Mouse (Mus musculus) intestine, embryonic 16.5 days (tissue): ENCODE results near the gene Calm3. TPM values are rescaled to one million over a fixed set of nuclear protein-coding genes. Genes with fewer than 3 reads are reported as not detected.
A peak's percentile ranks its signal among the peaks of the same experiment; 100 is the strongest.

Experiments
- ATAC-seq: fragments of 200-750 bp; cut with Nextera tagmentation; 2 replicates; pipeline ENCODE4 v1.8.0; 2017; ENCODE audit warnings: moderate TSS enrichment, moderate library complexity
- H3K27ac ChIP-seq: fragments of 300-500 bp; sonication (generic); 2 replicates; pipeline ENCODE4 v1.5.1; 2014; ENCODE audit warnings: mild to moderate bottlenecking, low read length
- H3K27me3 ChIP-seq: fragments of 300-500 bp; sonication (generic); replicated peaks from 2 replicates; pipeline ENCODE4 v1.6.1; 2014; ENCODE audit warnings: low read length, control low read depth, mixed read lengths; ENCODE audit not compliant: control insufficient read depth, insufficient read depth
- H3K36me3 ChIP-seq: fragments of 300-500 bp; sonication (generic); 2 replicates; pipeline ENCODE4 v1.6.1; 2014; ENCODE audit warnings: low read length, control low read depth; ENCODE audit not compliant: control insufficient read depth, insufficient read depth
- H3K4me1 ChIP-seq: fragments of 300-500 bp; sonication (generic); 2 replicates; pipeline ENCODE4 v1.6.1; 2014; ENCODE audit warnings: low read length, control low read depth, mixed read lengths; ENCODE audit not compliant: control insufficient read depth, insufficient read depth
- H3K4me2 ChIP-seq: fragments of 300-500 bp; sonication (generic); 2 replicates; pipeline ENCODE4 v1.6.1; 2014; ENCODE audit warnings: low read depth, low read length, control low read depth
- H3K4me3 ChIP-seq: fragments of 300-500 bp; sonication (generic); 2 replicates; pipeline ENCODE4 v1.5.1; 2014; ENCODE audit warnings: mild to moderate bottlenecking, low read length
- H3K9ac ChIP-seq: fragments of 300-500 bp; sonication (generic); 2 replicates; pipeline ENCODE4 v1.6.1; 2014; ENCODE audit warnings: low read depth, low read length
- H3K9me3 ChIP-seq: fragments of 300-500 bp; sonication (generic); 2 replicates; pipeline ENCODE4 v1.6.1; 2016; ENCODE audit warnings: low read length, control low read depth; ENCODE audit not compliant: control insufficient read depth
- WGBS: fragments of 180-500 bp; shearing (Covaris S2); extraction: QIAGEN DNeasy Blood & Tissue Kit; methylation state at CpG from one replicate; pipeline ENCODE4 v1.1.7; 2014; 5-methylcytosine and 5-hydroxymethylcytosine counted together
- polyA plus RNA-seq: library from polyadenylated mRNA; unstranded; fragments of >200 nt; fragmentation: Nextera tagmentation; extraction: Ambion mirVana; gene quantifications from 2 replicates; pipeline ENCODE4 v1.2.1, GENCODE M21; 2015

The Calm3 gene
- polyA plus RNA-seq, 1 experiment from 2014 or later, result 163 TPM

DNA sequence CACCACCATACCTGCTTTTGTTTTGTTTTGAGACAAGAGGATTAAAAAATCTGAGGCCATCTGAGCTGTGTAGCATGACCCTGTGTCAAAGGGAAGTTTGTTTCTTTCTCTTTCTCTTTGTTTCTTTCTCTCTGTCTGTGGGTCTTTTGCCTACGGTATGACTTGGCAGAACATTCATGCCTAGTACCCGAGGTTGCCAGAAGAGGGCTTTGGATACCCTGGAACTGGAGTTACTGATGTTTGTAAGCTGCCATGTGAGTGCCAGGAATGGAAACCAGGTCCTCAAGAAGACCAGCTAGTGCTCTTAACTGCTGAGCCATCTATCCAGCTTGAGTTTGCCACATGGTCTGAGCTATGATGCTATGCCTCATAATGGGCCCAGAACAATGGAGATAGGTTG, 4.4 kb upstream of the Calm3 start:
- 44% methylated on average over 2 of the region's 2 CpGs for WGBS
- Histone ChIP-seq H3K4me2 (no peak overlapping the region), H3K9me3 (no peaks in the 10 kb centered on the region), H3K4me3 (no peak overlapping the region), H3K36me3 (no peaks in the 10 kb centered on the region), H3K27me3 (no peaks in the 10 kb centered on the region), H3K9ac (no peak overlapping the region), H3K27ac (no peak overlapping the region), H3K4me1 (no peaks in the 10 kb centered on the region)
- ATAC-seq, result no peak

DNA sequence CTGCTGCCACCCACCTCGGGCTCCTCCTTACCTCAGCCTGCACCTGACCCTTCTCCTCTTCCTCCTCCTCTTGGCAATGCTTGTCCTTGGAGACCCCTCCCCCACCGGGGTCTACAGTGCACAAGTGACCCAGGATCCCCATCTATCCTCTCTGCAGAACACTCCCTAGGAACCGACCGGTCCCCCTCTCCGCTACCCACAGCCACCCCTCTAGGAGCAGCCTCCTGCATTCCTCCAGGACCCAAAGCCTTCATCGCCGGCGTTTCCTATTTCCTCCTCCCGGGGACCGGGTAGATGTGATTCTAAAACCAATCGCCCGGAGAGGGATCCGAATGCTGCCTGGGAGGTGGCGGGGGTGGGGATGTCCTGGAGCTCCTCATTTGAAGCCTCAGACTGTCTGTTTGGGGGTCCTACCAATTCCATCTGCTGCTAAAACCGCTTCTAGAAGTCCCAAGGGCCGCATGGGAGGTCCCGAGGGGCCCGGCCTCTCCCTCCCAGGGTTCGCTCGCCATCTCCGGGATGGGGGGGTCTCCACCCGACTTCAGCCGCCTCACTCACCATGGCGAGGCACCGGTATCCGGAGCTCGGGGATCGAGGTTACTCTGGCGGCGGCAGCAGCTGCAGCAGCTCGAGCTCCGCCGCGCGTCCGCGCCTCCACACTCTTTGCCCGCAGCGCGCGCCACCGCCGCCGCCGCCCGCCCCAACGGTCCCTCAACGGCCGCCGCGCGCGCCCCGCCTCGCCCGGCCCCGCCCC, 454 bp downstream of the Calm3 start:
- Histone ChIP-seq H3K27me3 (no peaks in the 10 kb centered on the region), H3K9me3 (no peaks in the 10 kb centered on the region), H3K27ac (peak overlapping the region; percentile 96), H3K9ac (peak overlapping the region; percentile 96), H3K4me1 (peaks cover 40% of the 10 kb centered on the region), H3K36me3 (peaks cover 10% of the 10 kb centered on the region; the same call in 1 of the 2 replicates), H3K4me2 (peak overlapping the region; percentile 76), H3K4me3 (peak overlapping the region; percentile 72)
- ATAC-seq, result no peak
- WGBS, result under 1% methylated on average over 57 of the region's 57 CpGs

DNA sequence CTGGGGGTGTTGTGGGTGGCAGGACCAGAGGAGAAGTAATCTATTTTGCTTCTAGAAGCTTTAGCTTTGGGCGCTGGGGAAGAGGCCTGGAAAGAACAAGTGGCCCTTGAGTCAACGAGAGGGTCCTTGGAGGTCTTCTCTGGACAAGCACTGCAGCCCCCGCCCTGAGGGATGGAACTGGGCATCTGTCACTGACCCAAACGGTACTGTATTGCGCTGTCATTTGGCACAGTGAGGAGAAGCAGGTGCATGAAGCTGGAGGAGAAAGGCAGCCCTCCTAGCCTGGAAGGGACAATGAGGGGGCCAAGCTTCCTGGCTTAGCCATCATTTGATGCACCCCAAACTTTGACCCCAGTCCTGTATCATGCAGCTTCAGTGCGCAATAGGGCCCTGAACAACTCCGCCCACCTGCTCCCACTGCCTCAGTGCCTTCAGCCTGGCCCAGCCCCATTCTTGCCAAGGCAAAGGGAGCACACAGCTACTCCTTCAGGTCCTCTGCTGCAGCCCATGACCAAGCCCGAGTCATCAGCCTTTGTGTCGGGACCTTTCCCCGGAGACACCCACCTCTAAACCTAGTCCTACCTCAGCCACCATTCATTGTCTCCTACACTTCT, 1.4 kb downstream of the Calm3 start:
- Histone ChIP-seq H3K4me1 (peaks cover 45% of the 10 kb centered on the region), H3K4me3 (peak overlapping the region; percentile 72), H3K27me3 (no peaks in the 10 kb centered on the region), H3K9ac (peak overlapping the region; percentile 96), H3K36me3 (peaks cover 15% of the 10 kb centered on the region), H3K27ac (peak overlapping the region; percentile 96), H3K9me3 (no peaks in the 10 kb centered on the region), H3K4me2 (peak overlapping the region; percentile 76)
- 24% methylated on average over 10 of the region's 10 CpGs for WGBS
- peak; percentile 21 for ATAC-seq

DNA sequence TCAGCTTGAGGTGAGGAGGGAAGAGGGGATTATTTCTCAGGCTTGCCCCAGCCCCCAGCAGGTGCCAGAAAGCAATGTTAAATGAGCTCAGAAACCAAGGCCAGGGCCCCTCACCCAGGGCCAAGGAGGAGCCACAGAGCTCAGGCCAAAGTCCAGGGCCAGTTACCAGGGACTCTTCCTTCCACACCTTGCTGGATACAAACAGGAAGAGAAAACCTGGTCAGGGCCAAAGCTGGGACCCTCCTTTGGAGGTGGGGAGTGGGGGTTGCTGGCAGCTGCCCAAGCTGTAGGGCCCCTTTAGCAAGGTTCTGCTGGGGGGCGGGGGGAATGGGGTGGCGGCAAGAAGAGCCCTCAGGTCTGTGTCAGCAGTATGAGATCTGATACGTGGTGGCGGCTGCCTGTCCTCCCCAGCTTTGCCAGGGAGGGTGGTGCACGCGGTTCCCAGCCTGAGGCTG, 2.0 kb downstream of the Calm3 start:
- 30% methylated on average over 6 of the region's 6 CpGs for WGBS

DNA sequence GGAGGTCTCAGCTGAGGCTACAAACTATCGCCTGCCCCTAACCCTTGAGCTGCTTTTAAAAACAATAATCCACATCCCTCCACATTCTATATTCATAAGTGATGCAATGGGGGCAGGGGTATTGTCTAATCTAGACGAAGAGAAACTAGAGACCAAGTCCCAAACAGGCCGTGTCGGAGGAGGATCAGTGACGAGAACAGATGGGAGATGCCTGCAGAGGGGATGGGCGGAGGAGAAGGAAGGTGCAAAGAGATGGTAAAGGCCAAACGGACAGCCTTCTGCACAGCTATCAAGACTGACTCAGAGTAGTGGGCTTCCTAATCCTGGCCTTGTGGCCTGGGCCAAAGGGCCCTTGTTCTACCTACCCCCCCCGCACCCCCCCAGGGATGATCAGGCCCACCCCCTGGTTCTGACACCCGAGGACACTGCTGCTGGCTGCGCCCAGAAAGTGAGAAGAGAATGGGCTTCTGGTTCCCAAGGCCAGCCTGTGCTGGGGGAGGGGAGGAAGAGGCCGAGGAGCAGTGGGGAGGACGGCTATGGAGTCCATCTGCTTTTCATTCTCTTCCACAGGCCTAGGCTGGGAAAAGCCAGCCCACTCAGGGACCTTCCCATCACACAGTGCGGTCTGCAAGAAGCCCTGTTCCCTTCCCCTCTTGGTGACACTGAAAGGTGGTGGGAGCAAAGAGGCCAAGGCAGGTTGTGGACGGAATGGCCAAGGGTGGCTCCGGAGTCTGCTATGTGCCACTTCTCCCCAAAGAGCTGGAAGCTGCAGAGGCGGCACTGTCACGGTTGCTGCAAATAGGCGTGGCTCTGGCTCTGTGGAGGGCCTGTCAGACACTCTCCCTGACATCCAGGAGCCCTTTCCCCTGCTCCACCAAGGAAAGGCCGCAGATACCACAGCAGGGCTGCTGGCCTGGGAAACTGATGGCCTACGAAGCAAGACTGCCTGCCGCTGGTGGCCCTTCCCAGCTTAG, 2.8 kb downstream of the Calm3 start:
- peak overlapping the region; percentile 76 for H3K4me2 ChIP-seq
- ATAC-seq, result no peak
- no peaks in the 10 kb centered on the region for H3K9me3 ChIP-seq
- H3K4me1 ChIP-seq, result peaks cover 45% of the 10 kb centered on the region
- H3K4me3 ChIP-seq, result peak overlapping the region; percentile 72
- WGBS, result 40% methylated on average over 21 of the region's 21 CpGs
- H3K9ac ChIP-seq, result peak overlapping the region; percentile 96
- peaks cover 27% of the 10 kb centered on the region for H3K36me3 ChIP-seq
- H3K27me3 ChIP-seq, result no peaks in the 10 kb centered on the region
- peak overlapping the region; percentile 96 for H3K27ac ChIP-seq

More for the DNA sequence above, 2.0 kb downstream of the Calm3 start:
- peak overlapping the region; percentile 96 for H3K9ac ChIP-seq
- H3K4me1 ChIP-seq, result peaks cover 45% of the 10 kb centered on the region
- peaks cover 20% of the 10 kb centered on the region for H3K36me3 ChIP-seq
- H3K27ac ChIP-seq, result peak overlapping the region; percentile 96
- H3K4me3 ChIP-seq, result peak overlapping the region; percentile 72
- H3K4me2 ChIP-seq, result peak overlapping the region; percentile 76
- H3K9me3 ChIP-seq, result no peaks in the 10 kb centered on the region
- ATAC-seq, result peak; percentile 45
- no peaks in the 10 kb centered on the region for H3K27me3 ChIP-seq

DNA sequence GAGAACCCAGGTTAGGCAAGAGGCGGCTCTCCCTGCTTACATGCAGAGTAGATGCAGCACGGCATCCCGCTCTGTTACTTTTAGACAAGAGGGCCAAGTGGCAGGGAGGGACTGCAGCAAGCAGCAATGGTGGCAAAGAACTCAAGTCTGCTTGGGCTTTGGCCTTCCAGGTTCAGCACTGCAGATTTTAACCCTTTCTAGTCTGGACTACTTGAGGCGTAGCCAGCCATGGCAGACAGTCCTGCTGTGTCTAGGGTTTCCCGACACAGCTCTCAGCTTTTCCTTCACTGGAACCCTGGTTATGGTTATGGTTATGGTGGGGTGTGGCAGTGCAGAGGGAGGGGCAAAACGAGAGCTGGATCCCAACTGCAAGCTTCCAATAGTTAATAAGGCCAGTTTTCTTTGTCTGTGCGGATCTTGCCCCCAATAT, 3.7 kb downstream of the Calm3 start:
- Histone ChIP-seq H3K9ac (peak overlapping the region; percentile 48; the same call in 1 of the 2 replicates), H3K27ac (0 out of 2 replicates have a peak overlapping the region, but pooled peaks have one; percentile 28), H3K9me3 (no peaks in the 10 kb centered on the region), H3K36me3 (peaks cover 31% of the 10 kb centered on the region), H3K4me2 (peak overlapping the region; percentile 20; the same call in 1 of the 2 replicates), H3K4me1 (peaks cover 45% of the 10 kb centered on the region), H3K27me3 (no peaks in the 10 kb centered on the region), H3K4me3 (peak overlapping the region; percentile 9; the same call in 1 of the 2 replicates)
- no peak for ATAC-seq
- 72% methylated on average over 7 of the region's 7 CpGs for WGBS

DNA sequence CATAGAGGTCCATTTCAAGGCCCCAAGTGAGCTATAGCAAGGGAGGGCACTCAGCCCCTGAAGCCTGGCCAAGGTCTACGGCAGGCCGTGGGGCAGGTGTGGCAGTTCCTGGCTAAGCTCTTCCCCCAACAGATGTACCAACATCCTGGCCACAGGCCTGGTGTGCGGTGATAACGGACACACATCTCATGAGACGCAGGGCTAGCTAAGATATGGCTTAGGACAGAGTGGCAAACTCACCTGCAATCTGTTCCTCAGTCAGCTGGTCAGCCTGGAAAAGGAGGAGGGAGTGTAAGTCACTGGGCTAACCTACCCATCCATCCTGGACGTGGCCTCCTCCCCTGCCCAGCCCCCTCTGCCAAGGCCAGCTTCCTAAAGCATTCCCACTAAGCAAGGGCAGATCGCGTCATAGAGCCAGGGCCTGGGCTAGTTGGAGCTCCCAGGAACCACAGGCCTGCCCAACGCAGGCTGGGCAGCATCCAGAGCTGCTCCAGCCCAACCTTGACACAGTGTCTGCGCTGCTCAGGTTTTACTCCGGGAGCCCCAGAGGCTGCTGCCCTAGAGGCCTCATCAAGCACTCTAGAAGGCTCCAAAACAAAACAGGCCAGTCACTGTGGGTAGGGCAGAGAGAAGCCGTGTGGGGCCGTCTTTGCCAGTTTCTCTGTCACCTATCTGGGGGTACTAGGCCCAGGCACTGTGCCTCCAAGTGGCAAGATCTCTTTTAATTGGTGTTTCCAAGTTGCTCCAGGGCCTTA, 4.3 kb downstream of the Calm3 start:
- ATAC-seq, result no peak
- 70% methylated on average over 13 of the region's 13 CpGs for WGBS
- H3K4me3 ChIP-seq, result peak overlapping the region; percentile 9; the same call in 1 of the 2 replicates
- H3K9me3 ChIP-seq, result no peaks in the 10 kb centered on the region
- H3K4me1 ChIP-seq, result peaks cover 45% of the 10 kb centered on the region
- H3K27ac ChIP-seq, result peak overlapping the region; percentile 54
- peaks cover 37% of the 10 kb centered on the region for H3K36me3 ChIP-seq
- peak overlapping the region; percentile 48; the same call in 1 of the 2 replicates for H3K9ac ChIP-seq
- H3K4me2 ChIP-seq, result peak overlapping the region; percentile 20; the same call in 1 of the 2 replicates
- H3K27me3 ChIP-seq, result no peaks in the 10 kb centered on the region

DNA sequence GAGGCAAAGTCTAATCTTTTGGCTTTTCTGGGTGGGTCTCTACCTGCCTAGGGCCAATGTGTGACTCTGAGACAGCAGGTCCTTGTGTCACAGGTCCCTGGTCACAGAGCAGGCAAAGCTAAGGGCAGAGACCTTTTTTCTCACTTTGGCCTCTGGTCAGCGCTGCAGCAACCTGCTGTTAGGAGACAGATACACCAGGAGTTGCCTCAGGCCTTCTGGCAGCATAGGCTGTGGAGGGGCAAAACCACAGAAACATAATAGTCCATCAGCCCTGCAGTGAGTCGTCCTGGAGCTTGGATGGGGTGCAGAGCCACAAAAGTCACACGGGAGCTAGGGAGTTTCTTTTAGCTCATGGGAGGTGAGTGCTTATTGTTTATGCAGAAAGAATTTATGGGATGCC, 5.2 kb downstream of the Calm3 start:
- peaks cover 45% of the 10 kb centered on the region for H3K4me1 ChIP-seq
- H3K4me2 ChIP-seq, result no peak overlapping the region
- H3K27me3 ChIP-seq, result no peaks in the 10 kb centered on the region
- no peak overlapping the region for H3K9ac ChIP-seq
- no peak for ATAC-seq
- H3K36me3 ChIP-seq, result peaks cover 40% of the 10 kb centered on the region
- H3K9me3 ChIP-seq, result no peaks in the 10 kb centered on the region
- whole genome bisulfite sequencing, result 68% methylated on average over 3 of the region's 3 CpGs
- H3K27ac ChIP-seq, result no peak overlapping the region
- no peak overlapping the region for H3K4me3 ChIP-seq
